Mouse (Mus musculus) liver, embryonic 14.5 days (tissue): ENCODE data around the gene Adgrb3. TPM values are rescaled to one million over a fixed set of nuclear protein-coding genes. Genes with fewer than 3 reads are reported as not detected.

ENCODE experiments used
- ATAC-seq: fragments of 200-750 bp; cut with Nextera tagmentation; 2 replicates; pipeline ENCODE4 v1.8.0; 2017; ENCODE audit warnings: moderate number of reproducible peaks, mild to moderate bottlenecking, moderate library complexity; ENCODE audit not compliant: insufficient read depth
- DNase-seq, 3 experiments: peaks; one replicate each; pipeline ENCODE4 v3.0.0-alpha.2; 2012 to 2013; ENCODE audit warnings: low read depth in 3 of 3, low spot score in 3 of 3
- H3K27ac ChIP-seq: fragments of 300-500 bp; sonication (generic); 2 replicates; pipeline ENCODE4 v1.5.1; 2014; ENCODE audit warnings: moderate library complexity, mild to moderate bottlenecking, control low read depth, inconsistent platforms
- H3K27me3 ChIP-seq: fragments of 300-500 bp; sonication (generic); 2 replicates; pipeline ENCODE4 v1.6.1; 2014; ENCODE audit warnings: mild to moderate bottlenecking, low read length, moderate library complexity; ENCODE audit not compliant: control insufficient read depth, insufficient read depth
- H3K36me3 ChIP-seq: fragments of 300-500 bp; sonication (generic); replicated peaks from 2 replicates; pipeline ENCODE4 v1.6.1; 2014; ENCODE audit warnings: low read depth; ENCODE audit not compliant: control insufficient read depth, insufficient read depth
- H3K4me1 ChIP-seq, 2 experiments: fragments of 200-500 bp in 1 of 2; fragments of 300-500 bp in 1 of 2; sonication (generic) in 1 of 2; replicated peaks; 2 replicates each; pipeline ENCODE4 v1.6.1; 2012 to 2014; ENCODE audit warnings: antibody characterized with exemption in 1 of 2, inconsistent platforms in 1 of 2, low read length in 1 of 2; ENCODE audit not compliant: control insufficient read depth in 2 of 2, insufficient read depth in 2 of 2
- H3K4me2 ChIP-seq: fragments of 300-500 bp; sonication (generic); 2 replicates; pipeline ENCODE4 v1.6.1; 2014; ENCODE audit warnings: low read depth, mild to moderate bottlenecking, control low read depth, moderate library complexity
- H3K4me3 ChIP-seq, 2 experiments: fragments of 200-500 bp in 1 of 2; fragments of 300-500 bp in 1 of 2; sonication (generic) in 1 of 2; 2 replicates each; pipeline ENCODE4 v1.5.1; 2012 to 2014; ENCODE audit warnings: low read depth in 2 of 2, low read length in 2 of 2, mild to moderate bottlenecking in 2 of 2, control low read depth in 1 of 2, inconsistent platforms in 1 of 2, moderate library complexity in 1 of 2; ENCODE audit not compliant: insufficient read depth in 1 of 2
- H3K9ac ChIP-seq: fragments of 300-500 bp; sonication (generic); replicated peaks from 2 replicates; pipeline ENCODE4 v1.6.1; 2014; ENCODE audit warnings: mild to moderate bottlenecking, control low read depth, moderate library complexity
- H3K9me3 ChIP-seq: fragments of 300-500 bp; sonication (generic); 2 replicates; pipeline ENCODE4 v1.6.1; 2016; ENCODE audit warnings: low read length, mixed read lengths; ENCODE audit not compliant: control insufficient read depth
- CTCF ChIP-seq: IDR thresholded peaks from 2 replicates; pipeline ENCODE4 v1.5.1; 2016; ENCODE audit warnings: antibody characterized with exemption, low read depth, control low read depth
- EP300 ChIP-seq: IDR thresholded peaks from 2 replicates; pipeline ENCODE4 v1.6.1; 2016; ENCODE audit warnings: antibody characterized with exemption, low read depth
- WGBS: fragments of 180-500 bp; shearing (Covaris S2); extraction: QIAGEN DNeasy Blood & Tissue Kit; methylation state at CpG from one replicate; pipeline ENCODE4 v1.1.7; 2014; ENCODE audit not compliant: insufficient replicate concordance; 5-methylcytosine and 5-hydroxymethylcytosine counted together
- polyA plus RNA-seq, 2 experiments: library from polyadenylated mRNA; depleted of rRNA in 1 of 2; stranded (reverse) in 1 of 2; unstranded in 1 of 2; fragments of >200 nt; fragmentation: Nextera tagmentation in 1 of 2; extraction: Ambion mirVana in 1 of 2; gene quantifications; 2 replicates each; pipeline versions ENCODE4 v1.2.1 to v1.2.3; 2012 to 2014

Gene Adgrb3
- polyA plus RNA-seq, 2 experiments, result 0.02 to 0.03 TPM

DNA sequence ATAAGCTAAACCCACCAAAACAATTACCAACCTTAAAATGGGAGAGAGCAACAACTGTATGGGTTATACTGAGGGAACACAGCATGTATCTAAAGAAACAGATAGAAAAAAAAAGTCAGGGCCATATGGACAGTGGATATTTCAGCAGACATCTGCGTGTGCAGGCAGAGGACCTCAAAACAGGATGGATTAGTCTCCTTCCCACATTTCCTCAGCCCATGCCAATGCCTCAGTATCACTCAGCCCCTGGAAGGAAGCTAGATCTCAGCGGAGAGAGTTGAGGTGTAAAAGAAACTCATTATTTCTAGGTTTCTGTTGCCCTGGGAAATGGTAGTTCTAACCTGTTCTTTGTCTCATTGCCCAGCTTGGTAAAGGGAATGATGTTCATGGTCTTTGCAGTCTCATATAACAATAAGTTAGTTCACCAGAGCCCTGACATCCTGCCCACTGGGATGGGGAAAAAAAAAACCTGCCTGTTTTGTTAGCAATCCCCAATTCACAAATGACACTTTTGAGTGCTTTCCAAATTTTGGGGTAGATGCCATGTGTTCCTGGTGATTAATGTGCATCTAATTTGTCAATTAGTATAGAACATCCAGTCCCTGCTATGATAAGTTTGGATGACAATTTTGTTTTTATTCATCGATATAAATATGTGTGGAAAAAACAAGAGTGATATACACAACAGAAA lies 53.9 kb downstream of the Adgrb3 start:
- Histone ChIP-seq H3K4me1 (no peaks in the 10 kb centered on the region), H3K9me3 (no peaks in the 10 kb centered on the region), H3K4me2 (no peak overlapping the region), H3K27ac (no peak overlapping the region), H3K4me3 (no peak overlapping the region), H3K27me3 (no peaks in the 10 kb centered on the region), H3K36me3 (no peaks in the 10 kb centered on the region), H3K9ac (no peak overlapping the region)
- WGBS, result 58% methylated on average over 3 of the region's 3 CpGs
- TF ChIP-seq EP300 (no peak), CTCF (no peak)
- ATAC-seq (no peak), DNase-seq (no peak)

- no peak for ATAC-seq
- Histone ChIP-seq H3K9me3 (no peaks in the 10 kb centered on the region), H3K4me1 (no peaks in the 10 kb centered on the region), H3K4me2 (no peak overlapping the region), H3K36me3 (no peaks in the 10 kb centered on the region), H3K27ac (no peak overlapping the region), H3K9ac (no peak overlapping the region), H3K27me3 (no peaks in the 10 kb centered on the region), H3K4me3 (no peak overlapping the region)
- TF ChIP-seq EP300 (no peak), CTCF (no peak)
- no peak for DNase-seq
- 61% methylated on average over 2 of the region's 2 CpGs for WGBS
Observed at GRCm38 (mm10) chr1:25768958-25769357, 60.5 kb downstream of the Adgrb3 start.

- no peaks in the 10 kb centered on the region for H3K36me3 ChIP-seq
- H3K4me1 ChIP-seq, result no peaks in the 10 kb centered on the region
- H3K27me3 ChIP-seq, result no peaks in the 10 kb centered on the region
- no peak overlapping the region for H3K4me2 ChIP-seq
- no peak for DNase-seq
- no peak overlapping the region for H3K9ac ChIP-seq
- H3K4me3 ChIP-seq, result no peak overlapping the region
- TF ChIP-seq CTCF (no peak), EP300 (no peak)
- no peak overlapping the region for H3K27ac ChIP-seq
- no peak for ATAC-seq
- no peaks in the 10 kb centered on the region for H3K9me3 ChIP-seq
Observed at GRCm38 (mm10) chr1:25755265-25755664, 74.2 kb downstream of the Adgrb3 start.

DNA sequence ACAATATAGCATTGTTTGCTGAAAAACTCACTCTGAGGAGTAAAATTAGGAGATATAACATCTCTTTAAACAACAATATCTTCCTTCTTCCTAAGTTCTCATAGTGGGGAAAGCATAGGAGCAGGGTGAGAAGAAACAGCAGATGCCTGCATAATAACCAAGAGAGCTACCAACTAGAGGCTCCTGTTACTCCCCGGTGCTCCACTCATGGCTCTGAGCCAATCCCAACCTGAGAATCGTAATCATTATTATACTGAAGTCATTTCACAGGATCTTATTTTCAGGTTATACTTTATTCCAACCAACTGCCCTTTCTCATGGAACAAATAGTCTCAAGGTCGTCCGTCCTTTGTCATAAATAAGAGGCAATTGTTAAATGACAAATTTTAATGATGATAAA lies 75.0 kb downstream of the Adgrb3 start:
- Histone ChIP-seq H3K4me3 (no peak overlapping the region), H3K4me1 (no peaks in the 10 kb centered on the region), H3K27ac (no peak overlapping the region), H3K36me3 (no peaks in the 10 kb centered on the region), H3K4me2 (no peak overlapping the region), H3K9me3 (no peaks in the 10 kb centered on the region), H3K27me3 (no peaks in the 10 kb centered on the region), H3K9ac (no peak overlapping the region)
- TF ChIP-seq CTCF, result no peak
- no peak for TF ChIP-seq EP300
- 52% methylated on average over 4 of the region's 4 CpGs for WGBS
- ATAC-seq, result no peak
- no peak for DNase-seq

- no peaks in the 10 kb centered on the region for H3K27me3 ChIP-seq
- H3K9ac ChIP-seq, result no peak overlapping the region
- H3K4me1 ChIP-seq, result no peaks in the 10 kb centered on the region
- 78% methylated on average over 4 of the region's 4 CpGs for WGBS
- no peak overlapping the region for H3K4me3 ChIP-seq
- H3K36me3 ChIP-seq, result no peaks in the 10 kb centered on the region
- TF ChIP-seq CTCF, result no peak
- H3K27ac ChIP-seq, result no peak overlapping the region
- H3K9me3 ChIP-seq, result no peaks in the 10 kb centered on the region
- no peak overlapping the region for H3K4me2 ChIP-seq
- ATAC-seq (no peak), DNase-seq (no peak)
Observed at GRCm38 (mm10) chr1:25745575-25745974, 83.9 kb downstream of the Adgrb3 start.
